Mouse (Mus musculus) limb, embryonic 14.5 days (tissue): ENCODE measurements around the gene 4922502D21Rik. TPM values are rescaled to one million over a fixed set of nuclear protein-coding genes. Genes with fewer than 3 reads are reported as not detected.

Source experiments
- ATAC-seq: fragments of 200-750 bp; cut with Nextera tagmentation; 2 replicates; pipeline ENCODE4 v1.8.0; 2017; ENCODE audit warnings: low read depth, moderate number of reproducible peaks, moderate TSS enrichment; ENCODE audit not compliant: low FRiP score
- DNase-seq: peaks from one replicate; pipeline ENCODE4 v3.0.0-alpha.2; 2015; ENCODE audit warnings: low spot score
- H3K27ac ChIP-seq: fragments of 300-500 bp; sonication (generic); replicated peaks from 2 replicates; pipeline ENCODE4 v1.5.1; 2014; ENCODE audit warnings: low read depth, mild to moderate bottlenecking, low read length, moderate library complexity, mixed read lengths
- H3K27me3 ChIP-seq: fragments of 300-500 bp; sonication (generic); 2 replicates; pipeline ENCODE4 v1.6.1; 2014; ENCODE audit warnings: low read length, mixed read lengths; ENCODE audit not compliant: control insufficient read depth, insufficient read depth
- H3K36me3 ChIP-seq: fragments of 300-500 bp; sonication (generic); 2 replicates; pipeline ENCODE4 v1.6.1; 2014; ENCODE audit warnings: mild to moderate bottlenecking, low read length, moderate library complexity, mixed read lengths; ENCODE audit not compliant: control insufficient read depth, insufficient read depth
- H3K4me1 ChIP-seq: fragments of 300-500 bp; sonication (generic); 2 replicates; pipeline ENCODE4 v1.6.1; 2014; ENCODE audit warnings: antibody characterized with exemption, low read length, mixed read lengths; ENCODE audit not compliant: control insufficient read depth, insufficient read depth
- H3K4me2 ChIP-seq: fragments of 300-500 bp; sonication (generic); replicated peaks from 2 replicates; pipeline ENCODE4 v1.6.1; 2014; ENCODE audit warnings: low read depth, mild to moderate bottlenecking, low read length, moderate library complexity; ENCODE audit not compliant: severe bottlenecking
- H3K4me3 ChIP-seq: fragments of 300-500 bp; sonication (generic); replicated peaks from 2 replicates; pipeline ENCODE4 v1.5.1; 2014; ENCODE audit warnings: low read length
- H3K9ac ChIP-seq: fragments of 300-500 bp; sonication (generic); 2 replicates; pipeline ENCODE4 v1.6.1; 2014; ENCODE audit warnings: mild to moderate bottlenecking, low read depth, low read length, moderate library complexity; ENCODE audit not compliant: severe bottlenecking
- H3K9me3 ChIP-seq: fragments of 300-500 bp; sonication (generic); 2 replicates; pipeline ENCODE4 v1.6.1; 2016; ENCODE audit warnings: low read length; ENCODE audit not compliant: control insufficient read depth
- POLR2A ChIP-seq: fragments of 200-500 bp; IDR thresholded peaks from 2 replicates; pipeline ENCODE4 v1.8.0; 2012; ENCODE audit warnings: inconsistent platforms, mild to moderate bottlenecking, moderate library complexity, borderline replicate concordance; ENCODE audit not compliant: insufficient read depth, insufficient read length; ENCODE audit errors: extremely low read depth
- WGBS: fragments of 180-500 bp; shearing (Covaris S2); extraction: QIAGEN DNeasy Blood & Tissue Kit; methylation state at CpG from one replicate; pipeline ENCODE4 v1.1.7; 2014; 5-methylcytosine and 5-hydroxymethylcytosine counted together
- polyA plus RNA-seq, 2 experiments: library from polyadenylated mRNA; depleted of rRNA in 1 of 2; stranded (reverse) in 1 of 2; unstranded in 1 of 2; fragments of >200 nt; fragmentation: Nextera tagmentation in 1 of 2; extraction: Ambion mirVana in 1 of 2; gene quantifications; 2 replicates each; pipeline versions ENCODE4 v1.2.1 to v1.2.3; 2012 to 2014

Gene 4922502D21Rik
- polyA plus RNA-seq, 2 experiments: not detected

GRCm38 (mm10) chr6:129363942-129364341 is 32.3 kb upstream of the 4922502D21Rik start:
- Histone ChIP-seq H3K4me3 (no peak overlapping the region), H3K4me2 (no peak overlapping the region), H3K9me3 (no peaks in the 10 kb centered on the region), H3K27me3 (no peaks in the 10 kb centered on the region), H3K27ac (no peak overlapping the region), H3K9ac (no peak overlapping the region), H3K36me3 (no peaks in the 10 kb centered on the region), H3K4me1 (no peaks in the 10 kb centered on the region)
- DNase-seq (no peak), ATAC-seq (no peak)
- WGBS: 18% methylated on average over 1 of the region's 1 CpGs
- no peak for TF ChIP-seq POLR2A

GRCm38 (mm10) chr6:129359515-129359914 is 27.9 kb upstream of the 4922502D21Rik start:
- no peak for TF ChIP-seq POLR2A
- Histone ChIP-seq H3K4me1 (no peaks in the 10 kb centered on the region), H3K27ac (no peak overlapping the region), H3K4me2 (no peak overlapping the region), H3K27me3 (no peaks in the 10 kb centered on the region), H3K9ac (no peak overlapping the region), H3K9me3 (no peaks in the 10 kb centered on the region), H3K4me3 (no peak overlapping the region), H3K36me3 (no peaks in the 10 kb centered on the region)
- DNase-seq: no peak
- no peak for ATAC-seq
- 82% methylated on average over 2 of the region's 2 CpGs for WGBS

- Histone ChIP-seq H3K4me3 (no peak overlapping the region), H3K27me3 (no peaks in the 10 kb centered on the region), H3K27ac (no peak overlapping the region), H3K9ac (no peak overlapping the region), H3K9me3 (no peaks in the 10 kb centered on the region), H3K4me1 (no peaks in the 10 kb centered on the region), H3K4me2 (no peak overlapping the region), H3K36me3 (no peaks in the 10 kb centered on the region)
- no peak for TF ChIP-seq POLR2A
- ATAC-seq (no peak), DNase-seq (no peak)
Observed at GRCm38 (mm10) chr6:129356430-129356829, 24.8 kb upstream of the 4922502D21Rik start.

- TF ChIP-seq POLR2A: no peak
- Histone ChIP-seq H3K4me2 (no peak overlapping the region), H3K27ac (no peak overlapping the region), H3K9me3 (no peaks in the 10 kb centered on the region), H3K4me3 (no peak overlapping the region), H3K4me1 (no peaks in the 10 kb centered on the region), H3K27me3 (no peaks in the 10 kb centered on the region), H3K36me3 (no peaks in the 10 kb centered on the region), H3K9ac (no peak overlapping the region)
- DNase-seq (no peak), ATAC-seq (no peak)
- 95% methylated on average over 2 of the region's 2 CpGs for WGBS
Observed at GRCm38 (mm10) chr6:129355774-129356173, 24.2 kb upstream of the 4922502D21Rik start.

- Histone ChIP-seq H3K4me2 (no peak overlapping the region), H3K4me1 (no peaks in the 10 kb centered on the region), H3K36me3 (no peaks in the 10 kb centered on the region), H3K27me3 (no peaks in the 10 kb centered on the region), H3K9me3 (no peaks in the 10 kb centered on the region), H3K27ac (no peak overlapping the region), H3K4me3 (no peak overlapping the region), H3K9ac (no peak overlapping the region)
- ATAC-seq: no peak
- 94% methylated on average over 3 of the region's 3 CpGs for WGBS
- DNase-seq: no peak
- TF ChIP-seq POLR2A: no peak
Observed at GRCm38 (mm10) chr6:129351091-129351490, 19.5 kb upstream of the 4922502D21Rik start.
